Mouse (Mus musculus): ENCODE measurements at regions not wholly inside any gene's neighbourhood (a gene's known extent, or its start where the extent isn't known, plus 50 kb on each side); places are given as distances from the start of the nearest gene placed in this dataset.

GRCm38 (mm10) chr3:9133991-9134390 is 475.9 kb downstream of the Zfp704 start:
- TF ChIP-seq CTCF (IDR thresholded peaks at IDR 0.05) (no peak), EP300 (IDR thresholded peaks at IDR 0.05) (no peak)
